Mouse (Mus musculus) bone marrow macrophage, adult 2 months (primary cell): ENCODE measurements at regions not wholly inside any gene's neighbourhood (a gene's known extent, or its start where the extent isn't known, plus 50 kb on each side); places are given as distances from the start of the nearest gene placed in this dataset.

Experiments
- H3K27ac ChIP-seq: 2 replicates; pipeline ENCODE4 v1.5.1; 2012; ENCODE audit warnings: low read depth, low read length; ENCODE audit not compliant: insufficient read depth
- H3K4me1 ChIP-seq: 2 replicates; pipeline ENCODE4 v1.6.1; 2012; ENCODE audit warnings: low read length; ENCODE audit not compliant: control insufficient read depth, insufficient read depth
- H3K4me3 ChIP-seq: 2 replicates; pipeline ENCODE4 v1.5.1; 2012; ENCODE audit warnings: mild to moderate bottlenecking, low read length, moderate library complexity; ENCODE audit not compliant: insufficient read depth
- CTCF ChIP-seq: IDR thresholded peaks from 2 replicates; pipeline ENCODE4 v1.5.1; 2012; ENCODE audit warnings: low read depth, mild to moderate bottlenecking, low read length, moderate library complexity
- POLR2A ChIP-seq: IDR thresholded peaks from 2 replicates; pipeline ENCODE4 v1.6.1; 2012; ENCODE audit warnings: mild to moderate bottlenecking, low read depth, low read length, borderline replicate concordance

DNA sequence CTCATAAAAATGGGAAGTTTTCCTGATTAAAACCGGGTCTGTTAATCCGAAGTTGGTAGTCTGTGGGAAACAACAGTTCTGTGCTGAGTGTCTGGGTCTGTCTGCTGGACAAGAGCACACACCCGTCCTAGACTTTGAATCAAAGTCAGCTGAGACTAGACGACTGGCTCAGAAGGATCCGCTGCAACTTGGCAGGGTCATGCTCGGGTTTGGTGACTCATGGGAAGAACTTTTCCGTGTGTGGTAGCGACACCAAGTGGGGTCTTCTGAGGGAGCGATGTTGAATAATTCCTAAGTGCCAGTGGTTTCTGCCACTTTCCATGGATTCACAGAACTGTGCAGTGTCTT is 248.9 kb downstream of the Ankrd50 start:
- Histone ChIP-seq H3K4me3 (no peak overlapping the region), H3K27ac (no peak overlapping the region), H3K4me1 (no peaks in the 10 kb centered on the region)
- TF ChIP-seq CTCF (no peak), POLR2A (no peak)

GRCm38 (mm10) chr3:38235033-38235735 is 249.5 kb downstream of the Ankrd50 start:
- no peak for TF ChIP-seq POLR2A
- no peak for TF ChIP-seq CTCF
- no peaks in the 10 kb centered on the region for H3K4me1 ChIP-seq
- H3K27ac ChIP-seq, result no peak overlapping the region
- no peak overlapping the region for H3K4me3 ChIP-seq

- no peaks in the 10 kb centered on the region for H3K4me1 ChIP-seq
- TF ChIP-seq CTCF (no peak), POLR2A (no peak)
- no peak overlapping the region for H3K4me3 ChIP-seq
- no peak overlapping the region for H3K27ac ChIP-seq
Measured at GRCm38 (mm10) chr3:38234534-38234933, 250.1 kb downstream of the Ankrd50 start.

GRCm38 (mm10) chr3:38234006-38234405 is 250.6 kb downstream of the Ankrd50 start:
- no peak for TF ChIP-seq CTCF
- H3K27ac ChIP-seq, result no peak overlapping the region
- H3K4me3 ChIP-seq, result no peak overlapping the region
- H3K4me1 ChIP-seq, result no peaks in the 10 kb centered on the region

DNA sequence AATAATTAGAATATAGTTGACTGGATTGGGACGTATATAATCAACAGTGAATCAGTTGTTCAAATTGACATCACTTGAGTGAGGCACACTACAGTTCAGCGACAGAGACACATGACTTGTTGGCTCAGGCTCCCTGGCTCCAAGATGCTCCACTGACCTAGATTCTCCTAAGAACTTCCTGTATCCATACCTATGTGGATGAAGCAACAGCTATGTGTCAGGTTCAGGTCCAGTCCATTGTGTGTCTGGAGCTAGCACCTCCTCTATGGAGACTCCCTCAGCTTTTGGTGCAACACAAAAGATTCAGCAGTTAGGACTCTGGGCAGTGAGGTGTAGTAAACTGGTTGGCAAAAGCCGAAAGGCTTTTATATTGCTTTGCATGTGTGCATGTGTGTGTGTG is 251.6 kb downstream of the Ankrd50 start:
- no peak for TF ChIP-seq POLR2A
- no peak for TF ChIP-seq CTCF
- no peak overlapping the region for H3K27ac ChIP-seq
- no peak overlapping the region for H3K4me3 ChIP-seq
- H3K4me1 ChIP-seq, result no peaks in the 10 kb centered on the region

DNA sequence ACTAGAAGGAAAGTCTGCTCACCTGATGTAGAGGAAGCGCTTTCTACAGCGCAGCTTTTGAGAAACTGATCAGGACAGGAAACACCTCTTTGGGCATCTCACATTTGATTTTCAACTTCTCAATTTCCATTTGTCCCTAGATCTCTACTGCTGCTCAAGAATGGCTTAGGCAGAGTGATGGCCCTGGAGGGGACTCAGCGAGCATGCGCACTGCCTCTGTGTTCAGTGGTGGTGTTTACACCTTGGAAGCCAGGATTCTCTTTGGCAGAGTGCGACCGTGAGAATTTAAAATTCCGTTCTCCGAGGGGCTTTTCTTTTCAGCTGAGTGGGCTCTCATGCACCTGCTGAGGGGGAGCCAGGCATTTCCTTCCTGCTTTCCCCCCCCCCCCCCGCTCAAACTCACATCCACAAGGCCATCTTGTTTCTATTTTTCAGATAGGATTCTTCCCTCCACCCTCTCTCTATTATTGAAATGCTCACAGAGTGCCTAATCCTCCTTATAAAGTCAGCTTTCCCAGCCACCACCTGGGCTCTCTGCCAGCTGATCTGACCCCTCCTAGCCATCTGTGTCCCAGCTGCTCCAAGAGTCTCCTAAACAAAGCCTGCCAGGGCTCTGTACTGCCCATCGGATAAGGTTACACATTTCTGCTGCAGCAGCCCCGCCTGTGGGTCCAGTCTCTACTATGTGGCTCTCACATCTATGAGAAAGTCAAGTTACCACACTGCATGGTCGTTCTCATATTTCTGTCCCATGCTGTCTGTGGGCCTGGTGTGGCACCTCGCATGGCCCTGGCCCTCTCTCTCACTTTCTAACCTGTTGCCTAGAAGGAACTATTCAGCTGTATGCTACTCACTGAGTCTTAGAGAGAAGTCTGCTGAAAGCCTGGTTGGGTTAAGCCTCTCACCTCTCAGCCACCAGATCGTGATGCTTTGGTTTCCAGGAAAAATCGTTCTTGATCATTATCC is 252.2 kb downstream of the Ankrd50 start:
- TF ChIP-seq CTCF (no peak), POLR2A (no peak)
- Histone ChIP-seq H3K4me3 (no peak overlapping the region), H3K4me1 (no peaks in the 10 kb centered on the region), H3K27ac (no peak overlapping the region)

DNA sequence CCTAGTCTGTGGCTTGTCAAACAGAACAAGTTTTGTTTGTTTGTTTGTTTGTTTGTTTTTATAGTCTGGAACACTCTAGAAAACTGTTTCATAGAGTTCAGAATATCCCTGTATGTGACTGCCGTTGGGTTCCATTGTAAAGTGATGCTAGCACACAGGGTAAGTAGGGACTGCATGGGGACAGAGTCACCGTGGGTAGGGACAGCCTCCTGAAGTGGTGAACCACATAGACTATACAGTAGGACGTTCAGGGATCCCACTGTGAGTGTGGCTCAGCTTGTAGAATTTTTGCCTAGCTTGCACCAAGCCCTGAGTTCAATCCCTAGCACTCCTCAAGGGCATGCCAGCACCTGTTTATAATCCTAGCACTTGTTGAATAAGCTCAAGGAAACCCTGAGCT is 253.1 kb downstream of the Ankrd50 start:
- TF ChIP-seq POLR2A, result no peak
- no peaks in the 10 kb centered on the region for H3K4me1 ChIP-seq
- H3K27ac ChIP-seq, result no peak overlapping the region
- H3K4me3 ChIP-seq, result no peak overlapping the region

GRCm38 (mm10) chr3:38230796-38231195 is 253.8 kb downstream of the Ankrd50 start:
- no peak overlapping the region for H3K4me3 ChIP-seq
- no peaks in the 10 kb centered on the region for H3K4me1 ChIP-seq
- TF ChIP-seq POLR2A (no peak), CTCF (no peak)
- no peak overlapping the region for H3K27ac ChIP-seq

- no peak overlapping the region for H3K27ac ChIP-seq
- H3K4me1 ChIP-seq, result no peaks in the 10 kb centered on the region
- no peak overlapping the region for H3K4me3 ChIP-seq
- TF ChIP-seq POLR2A (no peak), CTCF (no peak)
Measured at GRCm38 (mm10) chr3:38229686-38230085, 255.0 kb downstream of the Ankrd50 start.

- no peak for TF ChIP-seq POLR2A
- TF ChIP-seq CTCF, result no peak
- no peak overlapping the region for H3K27ac ChIP-seq
- no peaks in the 10 kb centered on the region for H3K4me1 ChIP-seq
- H3K4me3 ChIP-seq, result no peak overlapping the region
Measured at GRCm38 (mm10) chr3:38229051-38229450, 255.6 kb downstream of the Ankrd50 start.
